Mouse (Mus musculus) NIH3T3 (cell line): ENCODE measurements around the gene Olfr1046.
"Not testable (repeated sequence)": the region's sequence is repeated elsewhere in the genome, so short reads cannot be mapped to it uniquely, and the experiment has no call there.

Experiments
- DNase-seq: peaks from one replicate; pipeline ENCODE4 v3.0.0-alpha.2; 2012; ENCODE audit warnings: low read depth

The Olfr1046 gene

GRCm38 (mm10) chr2:86219214-86219613 is at the start of gene Olfr1046:
TSS of gene Olfr1046 (minus strand) at chr2:86219314.
- no peak for DNase-seq

- not testable (repeated sequence) for DNase-seq
These were observed 39.1 kb upstream of the Olfr1046 start, which contains the start of gene Olfr1049 for GRCm38 (mm10) chr2:86258228-86258627. TSS of gene Olfr1049 (minus strand) at chr2:86258328.

DNA sequence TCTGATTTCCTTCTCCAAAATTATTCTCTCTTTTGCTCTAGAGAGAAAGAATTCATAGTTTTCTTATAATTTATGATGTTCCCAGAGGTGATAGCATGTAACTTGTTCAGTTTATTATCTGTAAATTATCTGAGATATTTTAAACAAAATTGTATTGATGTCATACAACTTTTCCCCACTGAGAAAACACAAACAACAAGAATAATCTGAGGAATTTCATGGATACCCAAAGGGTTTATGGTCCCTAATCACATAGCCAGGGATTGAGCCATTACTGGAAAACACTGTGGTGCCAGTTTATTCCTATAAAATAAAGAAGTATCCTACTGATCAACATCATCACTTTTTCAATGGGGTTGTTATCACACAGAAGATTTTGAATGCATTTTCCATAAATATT is 21.1 kb upstream of the Olfr1046 start, which contains the start of gene Olfr1048:
Gene Olfr1048, minus strand, starts transcription at position 101 of the 400 bp plus-strand sequence.
- DNase-seq, result no peak

DNA sequence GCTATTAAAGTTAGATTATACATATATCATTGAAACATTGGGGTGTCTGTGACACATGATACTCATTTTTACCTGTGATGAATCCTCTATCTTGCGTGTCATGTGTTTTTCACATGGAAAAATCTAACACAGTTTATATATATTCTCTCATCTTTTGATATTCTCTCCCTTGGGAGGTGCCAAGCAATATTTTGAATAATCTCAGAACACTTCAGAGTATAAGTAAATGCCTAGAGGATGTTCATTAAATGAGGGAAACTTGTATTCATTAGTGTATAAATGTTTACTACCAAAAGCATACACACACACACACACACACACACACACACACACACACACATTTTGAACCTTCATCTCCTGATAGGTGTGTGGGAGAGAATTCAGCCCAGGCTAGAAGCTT is 12.2 kb upstream of the Olfr1046 start, which contains the start of gene Olfr1047:
Gene Olfr1047, minus strand, starts transcription at position 101 of the 400 bp plus-strand sequence.
- no peak for DNase-seq

DNA sequence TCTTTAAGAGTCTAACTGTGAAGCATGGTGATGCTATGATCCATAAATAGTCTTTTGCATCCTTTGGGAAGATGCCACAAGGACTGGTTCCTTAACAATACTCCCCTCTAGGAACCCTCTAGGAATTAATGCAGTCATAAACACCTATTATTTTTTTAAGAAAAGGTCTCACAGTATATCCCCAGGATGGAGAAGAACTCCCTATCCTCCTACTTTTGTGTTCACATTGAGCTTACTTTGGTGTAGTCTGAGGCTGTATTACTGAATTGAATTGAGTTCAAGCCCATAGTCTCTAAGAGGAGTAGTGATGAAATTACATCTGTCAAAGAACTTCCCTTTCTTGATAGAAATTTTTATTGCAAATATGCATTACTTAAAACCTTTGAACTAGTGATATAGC is 16.2 kb downstream of the Olfr1046 start, which contains the start of gene Olfr1045:
Gene Olfr1045, minus strand, starts transcription at position 101 of the 400 bp plus-strand sequence.
- no peak for DNase-seq

GRCm38 (mm10) chr2:86195863-86196262 is 23.3 kb downstream of the Olfr1046 start:
- DNase-seq, result no peak

DNA sequence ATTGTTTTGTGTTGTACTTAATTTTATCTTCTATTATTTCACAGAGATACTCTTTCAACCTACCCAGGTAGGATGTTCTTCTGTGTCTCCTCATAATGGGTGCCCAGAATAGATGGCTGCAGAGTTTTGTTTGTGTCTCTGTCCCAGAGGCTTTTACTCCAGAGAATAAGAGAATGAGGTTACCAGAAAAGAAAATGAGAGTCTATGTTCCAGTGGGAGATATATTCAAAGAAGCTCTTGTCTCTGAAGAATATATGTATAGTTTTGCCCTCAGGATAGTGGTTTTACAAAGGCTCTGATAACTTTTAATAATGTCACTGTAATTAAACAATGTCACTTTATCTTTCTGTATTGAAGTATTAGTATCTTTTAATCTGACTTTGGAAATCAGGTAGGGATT is 33.5 kb downstream of the Olfr1046 start, which contains the start of gene Olfr52:
Gene Olfr52, minus strand, starts transcription at position 101 of the 400 bp plus-strand sequence.
- no peak for DNase-seq

GRCm38 (mm10) chr2:86179950-86180349 is 39.2 kb downstream of the Olfr1046 start:
- DNase-seq, result no peak

DNA sequence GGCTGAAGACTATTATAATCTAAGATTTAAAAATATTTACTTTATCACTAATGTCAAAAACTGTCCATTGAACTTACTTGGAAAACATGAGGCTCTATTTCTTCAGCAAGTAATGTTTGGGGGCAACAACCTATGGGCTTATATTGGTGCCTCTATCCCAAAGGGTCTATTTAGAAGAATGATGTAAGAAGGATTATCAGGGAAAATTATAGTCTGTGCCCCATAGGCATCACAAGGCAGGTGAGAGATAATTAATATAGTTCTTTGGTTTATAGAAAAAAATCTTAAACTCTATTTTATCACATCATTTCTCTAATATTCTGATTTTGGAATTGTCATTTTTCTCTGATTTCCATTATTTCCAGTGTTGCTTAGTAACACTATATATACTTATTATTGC is 41.4 kb downstream of the Olfr1046 start, which contains the start of gene Olfr1044:
Gene Olfr1044, minus strand, starts transcription at position 101 of the 400 bp plus-strand sequence.
- DNase-seq, result no peak

DNA sequence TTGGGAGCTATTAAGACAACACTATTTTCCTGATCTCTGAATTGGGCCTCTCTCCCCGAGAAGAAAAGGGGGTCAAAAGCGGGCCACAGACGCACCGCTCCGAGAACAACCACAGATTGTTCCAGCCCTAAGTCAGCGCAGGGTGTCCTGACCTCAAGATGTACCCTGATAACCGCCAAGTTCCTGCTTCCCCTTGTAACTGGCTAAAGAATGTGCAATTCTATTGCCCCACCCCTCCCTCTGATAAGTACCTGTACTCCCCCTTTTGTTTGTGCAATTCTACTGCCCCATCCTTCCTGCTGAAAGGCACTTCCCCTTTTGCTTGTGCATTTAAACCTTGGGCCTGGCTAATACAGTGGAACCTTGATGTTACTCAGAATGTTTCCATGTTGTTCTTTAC is 43.7 kb downstream of the Olfr1046 start:
- DNase-seq, result not testable (repeated sequence)

- no peak for DNase-seq
These were observed 51.7 kb downstream of the Olfr1046 start, which contains the start of gene Olfr1043 for GRCm38 (mm10) chr2:86167422-86167821. TSS of gene Olfr1043 (minus strand) at chr2:86167522.
